Mouse (Mus musculus) right cerebral cortex, postnatal 25 days (tissue): ENCODE measurements around the gene Ctdspl.

Source experiments
- DNase-seq: peaks from one replicate; pipeline ENCODE4 v3.0.0; 2022

Ctdspl gene

GRCm38 (mm10) chr9:118950061-118950460 lies 23.8 kb downstream of the Ctdspl start:
- DNase-seq = no peak

DNA sequence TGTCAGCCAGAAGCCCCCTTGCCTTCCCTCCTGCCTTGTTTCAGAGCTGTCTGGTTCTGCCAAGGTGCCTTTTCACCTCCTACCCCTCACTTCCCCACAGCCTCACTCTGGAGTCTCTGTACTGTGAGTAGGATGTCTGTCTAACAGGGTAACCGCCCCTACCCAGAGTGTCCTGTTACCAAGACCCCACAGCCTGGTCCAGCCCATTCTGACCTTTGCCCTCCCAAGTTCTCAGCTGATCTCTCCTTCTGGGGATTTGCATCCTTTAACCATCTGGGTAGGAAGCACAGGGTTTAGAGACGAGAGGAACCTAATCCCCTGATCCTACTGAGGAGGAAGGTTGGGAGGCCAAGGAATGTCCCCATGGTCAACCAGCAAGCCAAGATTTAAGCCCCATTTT lies 24.5 kb downstream of the Ctdspl start:
- no peak for DNase-seq

DNA sequence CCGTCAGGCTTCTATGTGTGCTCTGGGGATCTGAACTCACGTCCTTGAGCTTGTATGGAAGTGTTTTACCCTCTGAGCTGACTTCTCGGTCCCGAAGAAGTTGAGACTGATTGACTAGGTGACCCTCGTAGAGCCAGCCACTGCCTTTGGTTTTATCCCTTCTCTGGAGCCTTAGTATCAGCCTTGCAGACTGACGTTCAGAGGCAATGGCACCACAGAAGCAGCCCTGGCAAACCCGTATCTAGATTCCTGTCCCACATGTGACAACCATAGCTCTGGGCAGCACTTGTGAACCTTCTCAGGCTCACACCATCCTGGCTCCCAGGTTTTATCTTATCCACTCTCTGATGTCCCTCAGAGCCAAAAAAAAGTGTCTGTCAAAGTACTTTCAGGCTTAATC lies 25.1 kb downstream of the Ctdspl start:
- DNase-seq = no peak

DNA sequence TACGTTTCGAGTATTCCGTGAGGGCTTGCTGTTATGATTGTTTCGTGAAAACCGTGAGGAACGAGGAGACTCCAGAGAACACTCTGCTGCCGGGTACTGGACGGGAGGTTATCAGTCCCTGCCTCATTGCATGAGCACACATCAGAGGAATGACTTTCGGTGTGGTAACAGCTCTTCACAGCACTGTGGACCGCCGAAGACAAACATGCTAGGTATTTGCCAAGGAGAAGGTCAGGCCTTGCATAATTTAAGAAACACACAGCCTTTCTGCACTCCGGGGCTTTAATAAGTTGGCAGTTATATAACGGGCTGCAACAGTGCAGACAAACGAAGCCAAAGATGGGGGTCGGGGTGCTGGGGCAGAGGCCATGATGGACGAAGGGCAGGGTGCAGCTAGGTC lies 25.9 kb downstream of the Ctdspl start:
- DNase-seq = no peak

GRCm38 (mm10) chr9:118953465-118954194 lies 27.4 kb downstream of the Ctdspl start:
- DNase-seq = no peak

GRCm38 (mm10) chr9:118958802-118959201 lies 32.5 kb downstream of the Ctdspl start:
- DNase-seq = no peak

GRCm38 (mm10) chr9:118960415-118961091 lies 34.3 kb downstream of the Ctdspl start:
- no peak for DNase-seq

DNA sequence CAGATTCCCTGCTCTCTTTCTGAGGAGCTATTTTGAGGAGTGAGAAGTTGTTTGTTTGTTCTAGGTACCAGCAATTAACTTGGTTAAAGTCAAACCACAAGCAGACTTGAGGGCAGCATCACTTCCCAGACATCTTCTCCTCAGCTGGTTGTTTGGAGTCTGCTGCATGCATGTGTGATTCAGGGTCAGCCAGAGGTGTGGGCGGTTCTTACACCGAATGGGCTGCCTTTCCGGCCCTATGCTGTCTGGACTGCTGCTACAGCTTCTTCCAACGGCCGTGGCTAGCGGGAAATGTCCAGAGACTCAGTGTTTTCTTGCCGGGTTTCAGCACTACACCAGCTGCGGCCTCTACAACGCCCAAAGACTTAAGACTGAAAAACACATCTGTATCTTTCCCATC lies 36.9 kb downstream of the Ctdspl start:
- no peak for DNase-seq

DNA sequence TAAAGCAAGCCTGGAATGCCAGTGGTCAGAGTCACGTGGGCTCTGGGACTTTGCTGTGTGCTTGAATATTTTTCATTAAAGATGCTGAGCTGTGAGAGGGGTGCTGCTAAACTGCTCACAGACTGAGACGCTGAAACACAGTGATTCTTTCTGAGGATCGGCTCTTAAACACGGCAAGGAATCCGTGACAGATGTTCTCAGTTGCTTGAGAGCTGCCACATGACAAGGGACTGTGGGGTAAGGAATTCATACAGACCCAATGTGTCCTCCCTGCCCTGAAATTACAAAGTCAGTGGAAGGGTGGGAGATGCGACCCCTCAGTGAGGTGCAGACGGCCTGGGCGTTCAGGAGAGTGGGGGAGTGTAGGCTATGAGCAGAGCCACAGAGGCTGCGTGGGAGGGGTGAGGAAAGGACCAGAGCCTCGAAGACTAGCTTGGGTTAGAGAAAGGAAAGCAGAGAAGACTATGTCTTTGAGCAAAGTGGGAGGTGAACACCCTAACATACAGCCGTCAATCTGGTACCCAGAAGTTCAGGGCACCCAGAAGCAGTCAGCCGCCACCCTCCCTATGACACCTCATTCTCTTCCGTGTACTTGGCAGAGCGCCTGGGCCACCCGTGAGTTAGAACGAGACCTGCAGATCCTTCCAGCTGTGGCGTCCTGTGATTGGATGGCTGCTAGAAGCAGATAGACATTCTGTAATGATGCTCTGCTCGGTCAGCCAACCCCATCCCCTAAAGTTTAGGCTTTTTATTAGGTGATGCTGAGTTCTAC lies 38.2 kb downstream of the Ctdspl start:
- no peak for DNase-seq

- DNase-seq = no peak
Measured at GRCm38 (mm10) chr9:118969810-118970209, 43.6 kb downstream of the Ctdspl start.

DNA sequence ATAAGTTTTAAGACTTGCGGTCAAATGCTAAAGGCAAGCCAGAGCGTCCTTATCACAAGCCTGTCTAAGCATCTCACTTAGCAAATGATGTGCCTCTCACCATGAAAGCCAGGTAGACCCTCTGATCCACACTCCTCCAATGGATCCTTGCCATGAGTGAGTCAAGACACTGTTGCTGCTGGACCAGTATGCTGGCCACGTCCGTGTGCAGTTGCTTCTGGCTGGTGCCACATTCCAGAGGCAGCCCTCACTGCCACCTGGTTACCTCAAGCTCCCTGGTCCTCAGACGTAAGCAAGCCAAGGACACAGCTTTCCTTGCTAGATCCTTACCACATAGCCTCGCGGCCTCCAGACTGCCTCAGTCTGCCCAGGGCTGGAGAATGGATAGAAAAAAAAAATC lies 46.8 kb downstream of the Ctdspl start:
- DNase-seq = no peak

GRCm38 (mm10) chr9:118973566-118973965 lies 47.3 kb downstream of the Ctdspl start:
- DNase-seq = no peak

- DNase-seq = peak; percentile 38
Measured at GRCm38 (mm10) chr9:118974148-118974547, 47.9 kb downstream of the Ctdspl start.

DNA sequence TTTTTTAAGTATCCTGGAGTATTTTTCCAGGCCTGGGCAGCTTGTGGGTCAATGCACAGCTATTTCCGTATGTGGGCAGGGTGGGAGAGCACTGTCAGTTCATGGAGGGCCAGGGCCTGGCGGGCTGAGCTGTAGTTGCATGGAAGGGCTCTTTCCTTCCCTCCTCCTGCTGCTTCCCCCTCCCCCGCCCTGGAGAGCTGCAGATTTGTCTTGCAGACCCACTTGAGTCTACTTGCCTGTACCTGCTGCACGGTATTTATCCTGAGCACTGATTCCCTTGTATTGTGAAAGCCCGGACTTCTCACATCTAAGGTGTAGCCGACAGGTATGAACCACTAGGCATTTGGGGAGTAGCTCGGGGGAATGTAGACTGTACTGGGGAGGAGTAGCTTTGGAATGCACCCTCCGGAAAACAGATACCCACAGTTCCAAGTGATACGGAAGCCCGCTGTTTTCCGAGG lies 49.0 kb downstream of the Ctdspl start:
- DNase-seq = no peak

- DNase-seq = no peak
Measured at GRCm38 (mm10) chr9:118975758-118976157, 49.5 kb downstream of the Ctdspl start.

- DNase-seq = no peak
Measured at GRCm38 (mm10) chr9:118976561-118976960, 50.3 kb downstream of the Ctdspl start.

- DNase-seq = peak; percentile 50
Measured at GRCm38 (mm10) chr9:118977425-118977824, 51.2 kb downstream of the Ctdspl start.

DNA sequence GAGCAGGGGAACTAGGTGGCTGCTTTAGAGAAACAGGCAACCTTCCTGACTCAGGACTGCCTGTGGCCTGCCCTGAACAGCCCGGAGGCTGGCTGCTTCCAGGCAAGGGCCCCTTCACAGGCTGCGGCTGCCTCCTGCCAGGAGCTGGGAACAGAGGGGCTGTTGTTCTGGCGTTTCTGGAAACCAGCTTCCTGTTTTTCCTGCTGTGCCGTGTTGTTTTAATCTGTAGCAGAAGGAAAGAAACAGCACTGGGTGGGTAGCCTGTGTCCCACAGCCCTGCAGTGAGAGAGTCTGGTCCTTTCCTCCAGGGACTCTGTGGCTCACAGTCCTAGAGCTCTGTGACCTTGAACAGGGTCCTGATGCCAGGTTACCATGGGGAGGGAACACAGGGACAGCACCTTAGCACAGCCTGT lies 54.2 kb downstream of the Ctdspl start:
- DNase-seq = peak; percentile 52

GRCm38 (mm10) chr9:118984650-118985432 lies 58.6 kb downstream of the Ctdspl start:
- no peak for DNase-seq

- no peak for DNase-seq
Measured at GRCm38 (mm10) chr9:118986286-118986685, 60.0 kb downstream of the Ctdspl start.

DNA sequence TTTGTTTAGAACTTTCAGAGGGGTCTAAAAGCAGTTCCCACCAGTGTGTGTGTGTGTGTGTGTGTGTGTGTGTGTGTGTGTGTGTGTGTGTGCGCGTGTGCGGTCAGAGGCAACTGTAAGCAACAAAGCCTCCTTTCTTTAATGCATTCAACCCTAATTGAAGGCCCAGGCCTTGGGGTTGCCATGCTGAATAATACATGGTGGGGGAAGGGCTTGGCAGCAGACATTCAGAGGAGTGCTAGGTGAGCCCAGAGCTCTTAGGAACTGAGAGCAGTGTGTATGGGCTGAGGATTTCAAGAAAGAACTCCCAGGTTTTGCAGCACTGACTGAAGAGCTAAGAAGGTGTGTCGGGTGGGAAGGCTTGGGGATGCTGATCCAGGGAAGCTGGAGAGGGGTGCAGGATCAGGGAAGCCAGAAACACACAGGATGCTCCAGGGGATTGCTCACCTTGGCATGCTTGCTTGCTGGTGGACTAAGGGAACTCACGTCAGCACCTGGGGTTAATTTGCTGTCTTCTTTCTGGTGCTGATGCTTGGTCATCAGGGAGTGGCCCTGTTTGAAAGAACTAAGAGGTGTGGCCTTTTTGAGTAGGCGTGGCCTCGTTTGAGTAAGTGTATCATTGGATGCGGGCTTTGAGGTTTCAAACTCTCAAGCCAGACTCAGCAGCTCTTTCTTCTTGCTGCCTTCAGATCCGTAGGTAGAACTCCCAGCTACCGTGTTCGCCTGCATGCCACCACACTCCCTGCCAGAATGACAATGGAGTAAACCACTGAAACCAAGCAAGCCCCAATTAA lies 62.7 kb downstream of the Ctdspl start:
- DNase-seq = no peak

GRCm38 (mm10) chr9:118990490-118990889 lies 64.2 kb downstream of the Ctdspl start:
- no peak for DNase-seq
